Mouse (Mus musculus) small intestine, adult 2 months (tissue): ENCODE results near the gene Lrrc28.
"Not testable (repeated sequence)": the region's sequence is repeated elsewhere in the genome, so short reads cannot be mapped to it uniquely, and the experiment has no call there.

Experiments used
- CTCF ChIP-seq: fragments of 200-500 bp; IDR thresholded peaks from 2 replicates; pipeline ENCODE4 v1.5.1; 2012; ENCODE audit warnings: low read depth, mild to moderate bottlenecking, control low read depth, inconsistent platforms, low read length, moderate library complexity, mixed read lengths; ENCODE audit not compliant: insufficient replicate concordance, insufficient read length; ENCODE audit errors: extremely low read depth
- POLR2A ChIP-seq: fragments of 200-500 bp; IDR thresholded peaks from 2 replicates; pipeline ENCODE4 v1.6.1; 2012; ENCODE audit warnings: low read depth, mild to moderate bottlenecking, control low read depth, inconsistent platforms, low read length, moderate library complexity

GRCm38 (mm10) chr7:67524069-67524468, 121.0 kb downstream of the Lrrc28 start:
- TF ChIP-seq CTCF, POLR2A: not testable (repeated sequence)
